Mouse (Mus musculus) left cerebral cortex, adult 2 months (tissue): Measurements from ENCODE around the gene Klra1. TPM values are rescaled to one million over a fixed set of nuclear protein-coding genes. Genes with fewer than 3 reads are reported as not detected.
"Not testable (repeated sequence)": the region's sequence is repeated elsewhere in the genome, so short reads cannot be mapped to it uniquely, and the experiment has no call there.

Experiments used
- DNase-seq, 2 experiments: peaks; one replicate each; pipeline ENCODE4 v3.0.0; 2021 to 2022; ENCODE audit warnings: low spot score in 2 of 2, mixed read lengths in 1 of 2; ENCODE audit errors: extremely low spot score in 1 of 2
- H3K27ac ChIP-seq: fragments of 200-600 bp; 2 replicates; pipeline ENCODE4 v1.8.1; 2022
- H3K4me3 ChIP-seq: fragments of 200-600 bp; 2 replicates; pipeline ENCODE4 v1.8.1; 2022
- CTCF ChIP-seq: fragments of 200-600 bp; IDR thresholded peaks from 2 replicates; pipeline ENCODE4 v1.8.1; 2022; ENCODE audit warnings: antibody characterized with exemption, mild to moderate bottlenecking, moderate library complexity
- intact Hi-C: fragments of 180-260 bp; cut with DNase I; formaldehyde crosslinking; loops from one replicate; pipeline ENCODE4 v1.15.1; 2025
- long read RNA-seq, 2 experiments: library from polyadenylated mRNA; stranded (forward); transcript quantifications; one replicate each; pipeline ENCODE4 v2.0.0; 2021; ENCODE audit warnings: borderline mapping rate in 2 of 2
- total RNA-seq, 2 experiments: library from RNA; stranded (reverse); gene quantifications; 2 replicates each; pipeline ENCODE4 v1.2.3; 2021

Klra1 gene
- total RNA-seq: not detected
- long read RNA-seq, experiment 1: 0 reads
- long read RNA-seq, experiment 2: 0 reads

GRCm38 (mm10) chr6:130386750-130387149 is at the start of gene Klra1:
Gene Klra1, minus strand, starts transcription at chr6:130386874.
- DNase-seq: no peak
- TF ChIP-seq CTCF: no peak
- Histone ChIP-seq H3K27ac (no peak within 1 kb of the TSS), H3K4me3 (no peak within 1 kb of the TSS)
- intact Hi-C loops: no loop called here

- no peak overlapping the region for H3K27ac ChIP-seq
- no peak overlapping the region for H3K4me3 ChIP-seq
- intact Hi-C loops: no loop called here
- no peak for DNase-seq
- no peak for TF ChIP-seq CTCF
These were observed 42.8 kb upstream of the Klra1 start for GRCm38 (mm10) chr6:130429511-130429910.

- no peak overlapping the region for H3K4me3 ChIP-seq
- TF ChIP-seq CTCF: no peak
- intact Hi-C loops: no loop called here
- no peak for DNase-seq
- H3K27ac ChIP-seq: no peak overlapping the region
These were observed 32.5 kb upstream of the Klra1 start for GRCm38 (mm10) chr6:130419158-130419557.

- DNase-seq: no peak
- intact Hi-C loops: no loop called here
- Histone ChIP-seq H3K27ac (no peak overlapping the region), H3K4me3 (no peak overlapping the region)
- TF ChIP-seq CTCF: no peak
These were observed 18.2 kb upstream of the Klra1 start for GRCm38 (mm10) chr6:130404882-130405281.

- intact Hi-C loops: no loop called here
- no peak for DNase-seq
- no peak overlapping the region for H3K4me3 ChIP-seq
- no peak overlapping the region for H3K27ac ChIP-seq
- TF ChIP-seq CTCF: no peak
These were observed 871 bp downstream of the Klra1 start for GRCm38 (mm10) chr6:130385803-130386202.

- intact Hi-C loops: no loop called here
- TF ChIP-seq CTCF: no peak
- H3K27ac ChIP-seq: no peak overlapping the region
These were observed 4.3 kb downstream of the Klra1 start for GRCm38 (mm10) chr6:130382375-130382774.

GRCm38 (mm10) chr6:130345381-130345780 is 41.3 kb downstream of the Klra1 start:
- intact Hi-C loops, H3K4me3 ChIP-seq, DNase-seq, H3K27ac ChIP-seq: not testable (repeated sequence)

More at GRCm38 (mm10) chr6:130382375-130382774, 4.3 kb downstream of the Klra1 start:
- no peak for DNase-seq
- H3K4me3 ChIP-seq: no peak overlapping the region

GRCm38 (mm10) chr6:130341973-130342372 is 44.7 kb downstream of the Klra1 start:
- intact Hi-C loops: not testable (repeated sequence)

GRCm38 (mm10) chr6:130337411-130337810 is 49.3 kb downstream of the Klra1 start, which contains the start of gene Klra3:
Gene Klra3, minus strand, starts transcription at chr6:130337574.
- Histone ChIP-seq H3K27ac (no peak within 1 kb of the TSS), H3K4me3 (no peak within 1 kb of the TSS)
- intact Hi-C loops: no loop called here
- DNase-seq: no peak
- no peak for TF ChIP-seq CTCF

More at GRCm38 (mm10) chr6:130341973-130342372, 44.7 kb downstream of the Klra1 start:
- not testable (repeated sequence) for H3K4me3 ChIP-seq, DNase-seq, H3K27ac ChIP-seq

Other genes with a start within 250 kb of the Klra1 start
- not detected for gene Klra9, start 193.8 kb downstream of the Klra1 start, total RNA-seq
- not detected for gene Klra7, start 153.6 kb downstream of the Klra1 start, total RNA-seq
- not detected for gene Klra10, start 104.9 kb downstream of the Klra1 start, total RNA-seq
- not detected for gene Klra3, start 49.3 kb downstream of the Klra1 start, total RNA-seq